Mouse (Mus musculus) G1E (cell line): ENCODE measurements around the gene Ttll6.

ENCODE experiments used
- CTCF ChIP-seq: IDR thresholded peaks from 2 replicates; pipeline ENCODE4 v1.5.1; 2012; ENCODE audit warnings: low read depth, low read length, inconsistent platforms, mixed read lengths
- POLR2AphosphoS5 ChIP-seq: IDR thresholded peaks from 2 replicates; pipeline ENCODE4 v1.6.1; 2012; ENCODE audit warnings: low read depth, low read length, inconsistent platforms; ENCODE audit not compliant: insufficient replicate concordance
- TAL1 ChIP-seq: conservative IDR thresholded peaks from 2 replicates; pipeline ENCODE4 v1.6.1; 2012; ENCODE audit warnings: low read depth, low read length, inconsistent platforms, mixed read lengths

DNA sequence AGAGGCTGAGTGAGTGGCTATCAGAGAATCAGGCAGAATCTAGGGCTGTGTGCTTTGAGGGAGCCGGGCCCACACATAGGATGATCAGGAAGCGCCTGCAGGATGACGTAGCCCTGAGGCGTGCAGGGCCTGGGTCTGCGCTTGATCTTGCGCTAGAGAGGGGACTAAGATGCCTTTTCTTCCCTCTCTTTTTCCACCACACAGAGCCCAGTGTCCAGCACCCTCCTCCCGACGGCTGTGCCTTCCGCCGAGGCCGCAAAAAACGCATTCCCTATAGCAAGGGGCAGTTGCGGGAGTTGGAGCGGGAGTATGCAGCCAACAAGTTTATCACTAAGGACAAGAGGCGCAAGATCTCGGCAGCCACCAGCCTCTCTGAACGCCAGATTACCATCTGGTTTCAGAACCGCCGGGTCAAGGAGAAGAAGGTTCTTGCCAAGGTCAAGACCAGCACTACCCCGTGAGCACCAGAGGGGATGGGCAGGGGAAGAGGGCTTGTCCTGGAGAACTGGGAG is 62.2 kb downstream of the Ttll6 start:
- TF ChIP-seq CTCF: no peak
- TF ChIP-seq POLR2AphosphoS5: no peak
- TF ChIP-seq TAL1: no peak
